Mouse (Mus musculus): ENCODE results near the gene Olfr494.

Gene Olfr494

GRCm38 (mm10) chr7:108365035-108365434, at the start of gene Olfr494:
Gene Olfr494 (plus strand): TSS chr7:108365335.
- no peak for DNase-seq (ENCODE audit: low spot score)

GRCm38 (mm10) chr7:108323574-108323973, 41.6 kb upstream of the Olfr494 start, which contains the start of gene Olfr492:
Gene Olfr492 (minus strand): TSS chr7:108323674.
- DNase-seq (ENCODE audit: low spot score): no peak

GRCm38 (mm10) chr7:108346879-108347278, 18.3 kb upstream of the Olfr494 start, which contains the start of gene Olfr493:
Gene Olfr493 (minus strand): TSS chr7:108346979.
- DNase-seq (ENCODE audit: low spot score): no peak

- DNase-seq (ENCODE audit: low spot score): no peak
Measured at GRCm38 (mm10) chr7:108392867-108393266, 27.7 kb downstream of the Olfr494 start, which contains the start of gene Olfr495. Gene Olfr495 (plus strand): TSS chr7:108393167.

All from adipocyte (in vitro differentiated cells).